Mouse (Mus musculus) liver, embryonic 12.5 days (tissue): ENCODE results near the gene Dll1. TPM values are rescaled to one million over a fixed set of nuclear protein-coding genes. Genes with fewer than 3 reads are reported as not detected.

Source experiments
- ATAC-seq: fragments of 200-750 bp; cut with Nextera tagmentation; 2 replicates; pipeline ENCODE4 v1.8.0; 2017; ENCODE audit warnings: moderate number of reproducible peaks, mild to moderate bottlenecking, moderate library complexity
- H3K27ac ChIP-seq: fragments of 300-500 bp; sonication (generic); 2 replicates; pipeline ENCODE4 v1.5.1; 2016; ENCODE audit warnings: mild to moderate bottlenecking
- H3K27me3 ChIP-seq: fragments of 300-500 bp; sonication (generic); replicated peaks from 2 replicates; pipeline ENCODE4 v1.6.1; 2016; ENCODE audit warnings: mild to moderate bottlenecking, moderate library complexity
- H3K36me3 ChIP-seq: fragments of 300-500 bp; sonication (generic); 2 replicates; pipeline ENCODE4 v1.6.1; 2016; ENCODE audit warnings: mild to moderate bottlenecking, moderate library complexity
- H3K4me1 ChIP-seq: fragments of 300-500 bp; sonication (generic); 2 replicates; pipeline ENCODE4 v1.6.1; 2016
- H3K4me2 ChIP-seq: fragments of 300-500 bp; sonication (generic); 2 replicates; pipeline ENCODE4 v1.6.1; 2016; ENCODE audit warnings: mild to moderate bottlenecking, moderate library complexity
- H3K4me3 ChIP-seq: fragments of 300-500 bp; sonication (generic); 2 replicates; pipeline ENCODE4 v1.5.1; 2016; ENCODE audit warnings: mild to moderate bottlenecking, moderate library complexity
- H3K9ac ChIP-seq: fragments of 300-500 bp; sonication (generic); 2 replicates; pipeline ENCODE4 v1.6.1; 2016; ENCODE audit warnings: mild to moderate bottlenecking, moderate library complexity
- H3K9me3 ChIP-seq: fragments of 300-500 bp; sonication (generic); replicated peaks from 2 replicates; pipeline ENCODE4 v1.6.1; 2016; ENCODE audit warnings: mild to moderate bottlenecking, moderate library complexity
- WGBS: fragments of 180-500 bp; shearing (Covaris S2); methylation state at CpG from one replicate; pipeline ENCODE4 v1.1.7; 2016; ENCODE audit not compliant: insufficient replicate concordance; 5-methylcytosine and 5-hydroxymethylcytosine counted together
- polyA plus RNA-seq: library from polyadenylated mRNA; unstranded; fragments of >200 nt; fragmentation: Nextera tagmentation; extraction: Ambion mirVana; gene quantifications from 2 replicates; pipeline ENCODE4 v1.2.1, GENCODE M21; 2016

Dll1 gene
- polyA plus RNA-seq, 1 experiment from 2014 or later: 1.5 TPM

- 0 out of 2 replicates have a peak overlapping the region, but pooled peaks have one; percentile 6 for H3K9ac ChIP-seq
- peak overlapping the region; percentile 73 for H3K4me2 ChIP-seq
- peaks cover 96% of the 10 kb centered on the region for H3K27me3 ChIP-seq
- under 1% methylated on average over 68 of the region's 69 CpGs for WGBS
- H3K27ac ChIP-seq: no peak overlapping the region
- H3K9me3 ChIP-seq: no peaks in the 10 kb centered on the region
- no peaks in the 10 kb centered on the region for H3K36me3 ChIP-seq
- H3K4me3 ChIP-seq: peak overlapping the region; percentile 53
- peak; percentile 56 for ATAC-seq
- H3K4me1 ChIP-seq: peaks cover 42% of the 10 kb centered on the region
These were observed 775 bp downstream of the Dll1 start for GRCm38 (mm10) chr17:15375701-15376493.

GRCm38 (mm10) chr17:15375224-15375623 is 1.4 kb downstream of the Dll1 start:
- ATAC-seq: no peak
- no peaks in the 10 kb centered on the region for H3K9me3 ChIP-seq

GRCm38 (mm10) chr17:15374321-15375141 is 2.1 kb downstream of the Dll1 start:
- Histone ChIP-seq H3K4me1 (peaks cover 35% of the 10 kb centered on the region), H3K4me3 (peak overlapping the region; percentile 53), H3K36me3 (no peaks in the 10 kb centered on the region), H3K27me3 (peaks cover 95% of the 10 kb centered on the region), H3K27ac (no peak overlapping the region), H3K9me3 (no peaks in the 10 kb centered on the region), H3K9ac (peak overlapping the region; percentile 22), H3K4me2 (peak overlapping the region; percentile 73)
- 3% methylated on average over 50 of the region's 50 CpGs for WGBS
- no peak for ATAC-seq

More at GRCm38 (mm10) chr17:15375224-15375623, 1.4 kb downstream of the Dll1 start:
- peak overlapping the region; percentile 22; the same call in 1 of the 2 replicates for H3K9ac ChIP-seq
- H3K27ac ChIP-seq: no peak overlapping the region
- H3K36me3 ChIP-seq: no peaks in the 10 kb centered on the region
- peak overlapping the region; percentile 73 for H3K4me2 ChIP-seq
- peaks cover 35% of the 10 kb centered on the region for H3K4me1 ChIP-seq
- 2% methylated on average over 18 of the region's 18 CpGs for WGBS
- peaks cover 95% of the 10 kb centered on the region for H3K27me3 ChIP-seq
- H3K4me3 ChIP-seq: peak overlapping the region; percentile 53

GRCm38 (mm10) chr17:15372931-15373652 is 3.6 kb downstream of the Dll1 start:
- H3K9me3 ChIP-seq: no peaks in the 10 kb centered on the region
- H3K27me3 ChIP-seq: peaks cover 89% of the 10 kb centered on the region
- no peak overlapping the region for H3K4me2 ChIP-seq
- H3K4me1 ChIP-seq: peaks cover 35% of the 10 kb centered on the region
- H3K27ac ChIP-seq: no peak overlapping the region
- H3K9ac ChIP-seq: no peak overlapping the region
- WGBS: 55% methylated on average over 15 of the region's 15 CpGs
- H3K4me3 ChIP-seq: no peak overlapping the region
- no peak for ATAC-seq
- H3K36me3 ChIP-seq: peaks cover 3% of the 10 kb centered on the region; the same call in 1 of the 2 replicates

GRCm38 (mm10) chr17:15371967-15372835 is 4.5 kb downstream of the Dll1 start:
- Histone ChIP-seq H3K4me2 (0 out of 2 replicates have a peak overlapping the region, but pooled peaks have one; percentile 5), H3K27ac (no peak overlapping the region), H3K9me3 (no peaks in the 10 kb centered on the region), H3K27me3 (peaks cover 80% of the 10 kb centered on the region), H3K4me1 (peaks cover 35% of the 10 kb centered on the region), H3K4me3 (no peak overlapping the region), H3K36me3 (peaks cover 3% of the 10 kb centered on the region; the same call in 1 of the 2 replicates), H3K9ac (no peak overlapping the region)
- ATAC-seq: no peak
- WGBS: 41% methylated on average over 17 of the region's 17 CpGs

GRCm38 (mm10) chr17:15370401-15370800 is 6.3 kb downstream of the Dll1 start:
- Histone ChIP-seq H3K36me3 (peaks cover 3% of the 10 kb centered on the region; the same call in 1 of the 2 replicates), H3K27ac (no peak overlapping the region), H3K4me3 (no peak overlapping the region), H3K4me2 (no peak overlapping the region), H3K4me1 (peaks cover 21% of the 10 kb centered on the region), H3K27me3 (peaks cover 62% of the 10 kb centered on the region), H3K9me3 (no peaks in the 10 kb centered on the region), H3K9ac (no peak overlapping the region)
- no peak for ATAC-seq
- 70% methylated on average over 14 of the region's 14 CpGs for WGBS

GRCm38 (mm10) chr17:15365650-15366049 is 11.0 kb downstream of the Dll1 start:
- peaks cover 3% of the 10 kb centered on the region; the same call in 1 of the 2 replicates for H3K36me3 ChIP-seq
- ATAC-seq: no peak
- no peak overlapping the region for H3K9ac ChIP-seq
- no peak overlapping the region for H3K4me3 ChIP-seq
- no peak overlapping the region for H3K4me2 ChIP-seq
- H3K27ac ChIP-seq: no peak overlapping the region
- H3K9me3 ChIP-seq: no peaks in the 10 kb centered on the region
- H3K27me3 ChIP-seq: peaks cover 19% of the 10 kb centered on the region; the same call in 1 of the 2 replicates
- 63% methylated on average over 5 of the region's 5 CpGs for WGBS
- H3K4me1 ChIP-seq: no peaks in the 10 kb centered on the region

- Histone ChIP-seq H3K4me2 (no peak overlapping the region), H3K9ac (no peak overlapping the region), H3K27me3 (peaks cover 5% of the 10 kb centered on the region; the same call in 1 of the 2 replicates), H3K4me1 (no peaks in the 10 kb centered on the region), H3K9me3 (no peaks in the 10 kb centered on the region), H3K4me3 (no peak overlapping the region), H3K27ac (no peak overlapping the region), H3K36me3 (peaks cover under 1% of the 10 kb centered on the region; the same call in 1 of the 2 replicates)
- 44% methylated on average over 3 of the region's 3 CpGs for WGBS
- ATAC-seq: no peak
These were observed 13.0 kb downstream of the Dll1 start for GRCm38 (mm10) chr17:15363656-15364055.

- H3K9me3 ChIP-seq: no peaks in the 10 kb centered on the region
- H3K4me1 ChIP-seq: no peaks in the 10 kb centered on the region
- H3K27ac ChIP-seq: no peak overlapping the region
- no peak for ATAC-seq
- H3K4me3 ChIP-seq: no peak overlapping the region
- H3K9ac ChIP-seq: no peak overlapping the region
- H3K4me2 ChIP-seq: no peak overlapping the region
- H3K27me3 ChIP-seq: no peaks in the 10 kb centered on the region
- 48% methylated on average over 3 of the region's 3 CpGs for WGBS
- H3K36me3 ChIP-seq: no peaks in the 10 kb centered on the region
These were observed 19.6 kb downstream of the Dll1 start for GRCm38 (mm10) chr17:15357071-15357470.

GRCm38 (mm10) chr17:15356526-15356925 is 20.1 kb downstream of the Dll1 start:
- Histone ChIP-seq H3K9ac (no peak overlapping the region), H3K4me3 (no peak overlapping the region), H3K27me3 (no peaks in the 10 kb centered on the region), H3K36me3 (no peaks in the 10 kb centered on the region), H3K4me1 (no peaks in the 10 kb centered on the region), H3K9me3 (no peaks in the 10 kb centered on the region), H3K4me2 (no peak overlapping the region), H3K27ac (no peak overlapping the region)
- WGBS: 76% methylated on average over 5 of the region's 5 CpGs
- no peak for ATAC-seq

- WGBS: 81% methylated on average over 3 of the region's 3 CpGs
- no peak overlapping the region for H3K27ac ChIP-seq
- no peak for ATAC-seq
- H3K9ac ChIP-seq: no peak overlapping the region
- no peaks in the 10 kb centered on the region for H3K9me3 ChIP-seq
- H3K4me3 ChIP-seq: no peak overlapping the region
- no peaks in the 10 kb centered on the region for H3K4me1 ChIP-seq
- H3K36me3 ChIP-seq: no peaks in the 10 kb centered on the region
- no peak overlapping the region for H3K4me2 ChIP-seq
- H3K27me3 ChIP-seq: peaks cover 4% of the 10 kb centered on the region; the same call in 1 of the 2 replicates
These were observed 21.6 kb downstream of the Dll1 start for GRCm38 (mm10) chr17:15355072-15355471.
